Mouse (Mus musculus) yolk sac, embryonic 10.5 days (tissue): Measurements from ENCODE around the gene Olfr1243.
"Not testable (repeated sequence)": the region's sequence is repeated elsewhere in the genome, so short reads cannot be mapped to it uniquely, and the experiment has no call there.

Experiments
- DNase-seq: peaks from one replicate; pipeline ENCODE4 v3.0.0-alpha.2; 2017; ENCODE audit warnings: low spot score

Olfr1243 gene

GRCm38 (mm10) chr2:89531387-89531786, at the start of gene Olfr1243:
TSS of gene Olfr1243 (minus strand) at chr2:89531487.
- no peak for DNase-seq

GRCm38 (mm10) chr2:89578347-89578746, 47.1 kb upstream of the Olfr1243 start, which contains the start of gene Olfr1245:
TSS of gene Olfr1245 (minus strand) at chr2:89578447.
- no peak for DNase-seq

GRCm38 (mm10) chr2:89562706-89563105, 31.4 kb upstream of the Olfr1243 start:
- not testable (repeated sequence) for DNase-seq

GRCm38 (mm10) chr2:89544516-89544915, 13.2 kb upstream of the Olfr1243 start:
- DNase-seq: no peak

- DNase-seq: no peak
Measured at GRCm38 (mm10) chr2:89539923-89540322, 8.6 kb upstream of the Olfr1243 start.

- DNase-seq: no peak
Measured at GRCm38 (mm10) chr2:89498235-89498634, 33.1 kb downstream of the Olfr1243 start, which contains the start of gene Olfr1242. TSS of gene Olfr1242 (minus strand) at chr2:89498335.

GRCm38 (mm10) chr2:89487026-89487425, 44.3 kb downstream of the Olfr1243 start, which contains the start of gene Olfr1241:
TSS of gene Olfr1241 (minus strand) at chr2:89487126.
- DNase-seq: no peak
